Mouse (Mus musculus): ENCODE data around the gene Rtf1.

DNA sequence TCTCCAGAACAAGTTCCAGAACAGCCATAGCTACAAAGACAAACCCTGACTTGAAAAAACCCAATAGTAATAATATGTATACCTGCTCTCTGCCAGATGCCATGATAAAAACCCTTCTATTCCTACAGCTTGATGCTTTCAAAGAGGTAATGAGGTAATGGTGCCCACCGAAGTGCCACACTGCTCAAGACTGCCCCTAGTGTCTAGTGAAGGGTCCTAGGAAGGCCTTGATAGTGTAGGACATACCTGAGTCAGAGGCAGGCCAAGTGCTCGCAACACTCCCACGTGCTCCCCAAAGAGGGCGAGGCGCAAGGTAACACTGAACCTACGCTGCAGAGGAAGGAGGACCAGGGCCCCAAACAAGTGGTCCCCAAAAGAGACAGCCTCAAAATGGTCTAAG lies 92.4 kb downstream of the Rtf1 start:
- TF ChIP-seq GATA1 (IDR thresholded peaks at IDR 0.05; ENCODE audit: low read length) (no peak), TAL1 (IDR thresholded peaks at IDR 0.05; ENCODE audit: low read length) (no peak)

Measured in erythroblast, embryonic 14.5 days (primary cell).